Mouse (Mus musculus): ENCODE results near the gene Ppcdc. TPM values are rescaled to one million over a fixed set of nuclear protein-coding genes. Genes with fewer than 3 reads are reported as not detected.

Gene Ppcdc
- total and polyA plus RNA-seq, 3 experiments = 38.8 to 50.3 (median 44.1) TPM

DNA sequence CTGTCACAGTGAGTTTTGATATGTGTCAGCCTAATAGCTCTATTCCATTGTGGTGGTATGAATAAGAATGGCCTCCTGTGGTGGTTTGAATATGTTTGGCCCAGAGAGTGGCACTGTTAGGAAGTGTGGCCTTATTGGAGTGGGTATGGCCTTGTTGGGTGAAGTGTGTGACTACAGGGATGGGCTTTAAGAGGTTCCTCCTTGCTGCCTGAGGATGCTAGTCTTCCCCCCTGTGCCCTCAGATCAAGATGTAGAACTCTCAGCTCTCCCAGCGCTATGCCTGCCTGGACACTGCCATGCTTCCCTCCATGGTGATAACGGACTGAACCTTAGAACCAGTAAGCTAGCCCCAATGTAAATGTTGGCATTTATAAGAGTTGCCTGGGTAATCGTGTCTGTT lies 78.9 kb downstream of the Ppcdc start:
- no peaks in the 10 kb centered on the region for H3K9me3 ChIP-seq (replicated peaks; ENCODE audit: low read length)
- H3K4me3 ChIP-seq (replicated peaks in 1 of 3; ENCODE audit: low read depth in 2 of 3, low read length in 2 of 3, poor library complexity in 1 of 3) = no peak overlapping the region
- H3K27me3 ChIP-seq (replicated peaks) = no peaks in the 10 kb centered on the region
- H3K27ac ChIP-seq (ENCODE audit: insufficient read depth, low read depth) = no peak overlapping the region
- no peaks in the 10 kb centered on the region; a peak in 1 of 4 replicates for H3K4me1 ChIP-seq (ENCODE audit: control insufficient read depth in 1 of 2, insufficient read depth in 2 of 2)
- H3K36me3 ChIP-seq (replicated peaks in 1 of 2; ENCODE audit: control insufficient read depth in 1 of 2, insufficient read depth in 1 of 2, low read length in 1 of 2) = no peaks in the 10 kb centered on the region
- dilution Hi-C loops (cut with MboI; ENCODE audit: extremely low pct_ligation_motif_present, extremely low pct_unique_long_range_greater_than_20kb, low sequenced_read_pairs) (no loop called here), in situ Hi-C loops (cut with MboI; ENCODE audit: low pct_ligation_motif_present, low pct_unique_long_range_greater_than_20kb, low sequenced_read_pairs) (no loop called here)
- no peak for DNase-seq (ENCODE audit: extremely low read depth)
- TF ChIP-seq RCOR1 (conservative IDR thresholded peaks at IDR 0.05; ENCODE audit: low read depth, low read length) = no peak
- no peak for TF ChIP-seq ZKSCAN1 (IDR thresholded peaks at IDR 0.05; ENCODE audit: borderline replicate concordance, low read depth, low read length)
- no peak for TF ChIP-seq MYC (IDR thresholded peaks at IDR 0.05; ENCODE audit: low read depth, low read length)
- no peak for TF ChIP-seq NELFE (IDR thresholded peaks at IDR 0.05; ENCODE audit: low read depth, low read length)
- TF ChIP-seq E2F4 (IDR thresholded peaks at IDR 0.05; ENCODE audit: insufficient replicate concordance, low read depth, low read length) = no peak
- no peak for TF ChIP-seq PAX5 (IDR thresholded peaks at IDR 0.05; ENCODE audit: low read length)
- TF ChIP-seq CTCF (conservative IDR thresholded peaks at IDR 0.05 in 1 of 2, IDR thresholded peaks at IDR 0.05 in 1 of 2; ENCODE audit: low read depth in 2 of 2, low read length in 2 of 2) = no peak
- no peak for TF ChIP-seq ZC3H11A (IDR thresholded peaks at IDR 0.05; ENCODE audit: low read depth, low read length)
- no peak for TF ChIP-seq MAX (IDR thresholded peaks at IDR 0.05; ENCODE audit: low read length)
- TF ChIP-seq BHLHE40 (IDR thresholded peaks at IDR 0.05; ENCODE audit: low read depth, low read length) = no peak
- no peak for TF ChIP-seq POLR2AphosphoS2 (IDR thresholded peaks at IDR 0.05; ENCODE audit: low read depth, low read length)
- no peak for TF ChIP-seq RAD21 (IDR thresholded peaks at IDR 0.05; ENCODE audit: low read depth, low read length)
- no peak for TF ChIP-seq ETS1 (conservative IDR thresholded peaks at IDR 0.05; ENCODE audit: low read depth, low read length)
- no peak for TF ChIP-seq SMC3 (IDR thresholded peaks at IDR 0.05; ENCODE audit: low read depth, low read length)
- no peak for TF ChIP-seq USF2 (conservative IDR thresholded peaks at IDR 0.05; ENCODE audit: low read depth, low read length)
- no peak for TF ChIP-seq UBTF (IDR thresholded peaks at IDR 0.05; ENCODE audit: low read depth, low read length)
- TF ChIP-seq ZNF384 (IDR thresholded peaks at IDR 0.05; ENCODE audit: low read depth, low read length) = no peak
- no peaks in the 10 kb centered on the region for H3K79me2 ChIP-seq (replicated peaks; ENCODE audit: control insufficient read depth, extremely low read depth, insufficient read depth, poor library complexity, severe bottlenecking)
- H3K9ac ChIP-seq (ENCODE audit: insufficient read depth, low read depth) = no peak overlapping the region
- no peak overlapping the region for H3K4me2 ChIP-seq (ENCODE audit: insufficient read depth, low read depth, poor library complexity, severe bottlenecking)

DNA sequence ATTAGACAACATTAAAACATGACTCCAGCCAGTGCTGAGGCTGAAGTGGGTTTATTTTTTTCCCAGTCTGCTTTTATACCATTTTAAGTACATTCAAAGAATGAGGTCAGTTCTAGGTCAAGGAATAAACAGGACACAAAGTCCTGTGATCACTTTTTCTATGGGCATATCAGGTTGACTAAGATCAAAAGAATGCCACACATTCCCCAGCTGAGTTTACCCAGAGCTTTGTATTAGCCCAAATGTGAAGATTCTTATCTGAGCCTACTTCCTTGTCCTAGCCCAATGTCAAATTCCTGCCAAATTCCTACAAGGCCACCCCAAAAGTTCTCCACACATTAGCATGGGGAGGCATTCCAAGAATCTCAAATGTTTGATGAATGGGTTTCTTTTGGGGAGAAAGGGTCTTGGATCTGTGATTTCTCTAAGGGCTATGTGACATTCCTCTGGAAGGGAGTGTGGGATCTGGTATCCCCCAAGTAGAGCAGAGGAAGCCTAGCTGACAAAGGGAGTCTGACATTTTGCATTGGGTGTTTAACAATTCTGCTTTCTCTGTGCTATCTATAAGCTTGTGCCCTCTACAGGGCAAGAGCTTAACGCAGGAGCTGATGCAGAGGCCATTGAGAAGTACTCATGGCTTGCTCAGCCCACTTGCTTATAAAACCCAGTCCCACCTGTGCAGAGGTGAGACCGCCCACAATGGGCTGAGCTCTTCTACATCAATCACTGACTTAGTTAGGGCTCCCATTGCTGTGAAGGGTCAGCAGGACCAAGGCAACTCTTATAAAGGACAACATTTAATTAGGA lies 85.3 kb downstream of the Ppcdc start:
- Histone ChIP-seq H3K9me3 (replicated peaks; ENCODE audit: low read length) (no peaks in the 10 kb centered on the region), H3K4me1 (ENCODE audit: control insufficient read depth in 1 of 2, insufficient read depth in 2 of 2) (no peaks in the 10 kb centered on the region), H3K27ac (ENCODE audit: insufficient read depth, low read depth) (no peak overlapping the region), H3K27me3 (replicated peaks) (no peaks in the 10 kb centered on the region), H3K79me2 (replicated peaks; ENCODE audit: control insufficient read depth, extremely low read depth, insufficient read depth, poor library complexity, severe bottlenecking) (no peaks in the 10 kb centered on the region), H3K9ac (ENCODE audit: insufficient read depth, low read depth) (no peak overlapping the region), H3K4me3 (replicated peaks in 1 of 3; ENCODE audit: low read depth in 2 of 3, low read length in 2 of 3, poor library complexity in 1 of 3) (no peak overlapping the region), H3K36me3 (replicated peaks in 1 of 2; ENCODE audit: control insufficient read depth in 1 of 2, insufficient read depth in 1 of 2, low read length in 1 of 2) (no peaks in the 10 kb centered on the region), H3K4me2 (ENCODE audit: insufficient read depth, low read depth, poor library complexity, severe bottlenecking) (no peak overlapping the region)
- in situ Hi-C loops (cut with MboI; ENCODE audit: low pct_ligation_motif_present, low pct_unique_long_range_greater_than_20kb, low sequenced_read_pairs) (loop anchor here (5.0 kb wide), 1 partner anchor 73 kb away; no protein-coding TSS in a partner anchor), dilution Hi-C loops (cut with MboI; ENCODE audit: extremely low pct_ligation_motif_present, extremely low pct_unique_long_range_greater_than_20kb, low sequenced_read_pairs) (no loop called here)
- TF ChIP-seq SMC3 (IDR thresholded peaks at IDR 0.05; ENCODE audit: low read depth, low read length) = peak; percentile 61
- no peak for TF ChIP-seq JUND (conservative IDR thresholded peaks at IDR 0.05; ENCODE audit: low read depth, low read length)
- TF ChIP-seq USF2 (conservative IDR thresholded peaks at IDR 0.05; ENCODE audit: low read depth, low read length) = no peak
- TF ChIP-seq RAD21 (IDR thresholded peaks at IDR 0.05; ENCODE audit: low read depth, low read length) = peak; percentile 40
- TF ChIP-seq CHD1 (IDR thresholded peaks at IDR 0.05; ENCODE audit: low read depth, low read length) = no peak
- TF ChIP-seq MXI1 (IDR thresholded peaks at IDR 0.05; ENCODE audit: low read depth, low read length) = no peak
- TF ChIP-seq POLR2A (IDR thresholded peaks at IDR 0.05; ENCODE audit: low read depth, low read length) = no peak
- TF ChIP-seq MAFK (IDR thresholded peaks at IDR 0.05; ENCODE audit: insufficient replicate concordance, low read length) = no peak
- TF ChIP-seq E2F4 (IDR thresholded peaks at IDR 0.05; ENCODE audit: insufficient replicate concordance, low read depth, low read length) = no peak
- no peak for TF ChIP-seq USF1 (IDR thresholded peaks at IDR 0.05; ENCODE audit: low read depth, low read length)
- TF ChIP-seq UBTF (IDR thresholded peaks at IDR 0.05; ENCODE audit: low read depth, low read length) = no peak
- no peak for TF ChIP-seq ETS1 (conservative IDR thresholded peaks at IDR 0.05; ENCODE audit: low read depth, low read length)
- TF ChIP-seq CTCF (conservative IDR thresholded peaks at IDR 0.05 in 1 of 2, IDR thresholded peaks at IDR 0.05 in 1 of 2; ENCODE audit: low read depth in 2 of 2, low read length in 2 of 2) = peak in 1 of 2 experiments; percentile 58; a peak in 2 of 4 replicates
- no peak for TF ChIP-seq TCF12 (IDR thresholded peaks at IDR 0.05; ENCODE audit: low read depth, low read length)
- TF ChIP-seq ZMIZ1 (IDR thresholded peaks at IDR 0.05; ENCODE audit: low read depth, low read length) = no peak
- no peak for TF ChIP-seq NELFE (IDR thresholded peaks at IDR 0.05; ENCODE audit: low read depth, low read length)
- no peak for TF ChIP-seq ZC3H11A (IDR thresholded peaks at IDR 0.05; ENCODE audit: low read depth, low read length)
- TF ChIP-seq MAX (IDR thresholded peaks at IDR 0.05; ENCODE audit: low read length) = no peak
- no peak for DNase-seq (ENCODE audit: extremely low read depth)
